Mouse (Mus musculus): ENCODE data around the gene Hist1h1c. TPM values are rescaled to one million over a fixed set of nuclear protein-coding genes. Genes with fewer than 3 reads are reported as not detected.
"Not testable (repeated sequence)": the region's sequence is repeated elsewhere in the genome, so short reads cannot be mapped to it uniquely, and the experiment has no call there.

Gene Hist1h1c
- total RNA-seq, 4 experiments from 2014 or later = 39.1 to 69.2 (median 53.5) TPM

DNA sequence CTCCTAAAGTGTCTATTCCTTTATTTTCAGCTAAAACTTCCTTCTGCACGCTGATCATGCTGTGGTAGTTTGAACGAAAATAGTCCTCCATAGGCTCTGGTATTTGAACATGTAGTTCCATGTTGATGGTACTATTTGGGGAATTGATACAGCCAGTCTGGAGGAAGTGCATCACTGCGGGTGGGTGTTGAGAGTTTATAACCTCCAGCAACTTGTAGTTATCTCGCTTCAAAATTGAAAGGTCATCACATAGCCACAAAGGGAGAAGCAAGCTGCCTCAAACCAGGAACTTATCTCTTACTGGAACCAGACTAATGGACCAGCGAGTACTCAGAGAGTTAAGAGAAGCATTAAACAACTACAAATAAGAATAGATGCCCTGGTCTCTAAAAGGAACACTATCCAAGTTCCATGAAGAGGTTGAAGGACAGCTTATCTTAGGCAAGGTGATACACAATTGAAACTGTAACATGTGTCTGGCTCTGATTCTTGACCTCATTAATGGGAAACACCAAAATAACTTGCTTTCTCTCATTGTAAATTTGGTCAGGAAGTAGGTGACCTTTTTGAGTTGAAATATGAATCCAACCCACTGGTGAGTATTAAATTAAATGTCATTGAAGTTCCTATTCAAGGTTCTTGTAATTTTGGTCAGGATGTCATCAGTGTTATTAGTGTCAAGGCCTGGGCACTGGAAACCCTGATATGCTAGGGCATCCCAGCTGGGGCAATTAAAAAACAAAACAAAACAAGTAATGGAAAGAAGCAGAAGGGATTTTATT, 22.2 kb upstream of the Hist1h1c start:
- DNase-seq (ENCODE audit: low spot score in 2 of 2) = no peak

DNA sequence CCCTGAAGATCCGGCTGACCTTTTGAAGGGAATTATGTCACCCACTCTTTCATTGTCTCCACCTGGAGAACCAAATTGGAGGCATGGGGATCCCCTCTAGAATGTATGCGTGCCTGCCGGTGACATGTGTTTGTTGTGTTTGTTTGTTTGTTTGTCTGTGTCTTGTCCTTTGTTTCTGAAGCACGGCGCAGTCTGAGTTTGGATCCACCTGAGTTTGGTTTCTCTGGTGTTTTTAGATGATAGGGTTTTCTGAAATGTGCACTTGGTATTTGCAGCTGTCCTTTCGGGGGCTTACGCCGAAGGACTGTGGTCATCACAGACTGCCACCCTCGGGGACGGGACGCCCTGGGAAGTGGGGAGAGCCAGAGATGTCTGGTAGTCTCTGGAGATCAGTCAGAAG, 21.4 kb upstream of the Hist1h1c start:
- no peak for DNase-seq (ENCODE audit: low spot score in 2 of 2)

GRCm38 (mm10) chr13:23717593-23718245, 20.9 kb upstream of the Hist1h1c start:
- not testable (repeated sequence) for DNase-seq (ENCODE audit: low spot score in 2 of 2)

- no peak for DNase-seq (ENCODE audit: low spot score in 2 of 2)
These were observed 14.4 kb upstream of the Hist1h1c start for GRCm38 (mm10) chr13:23724239-23724638.

DNA sequence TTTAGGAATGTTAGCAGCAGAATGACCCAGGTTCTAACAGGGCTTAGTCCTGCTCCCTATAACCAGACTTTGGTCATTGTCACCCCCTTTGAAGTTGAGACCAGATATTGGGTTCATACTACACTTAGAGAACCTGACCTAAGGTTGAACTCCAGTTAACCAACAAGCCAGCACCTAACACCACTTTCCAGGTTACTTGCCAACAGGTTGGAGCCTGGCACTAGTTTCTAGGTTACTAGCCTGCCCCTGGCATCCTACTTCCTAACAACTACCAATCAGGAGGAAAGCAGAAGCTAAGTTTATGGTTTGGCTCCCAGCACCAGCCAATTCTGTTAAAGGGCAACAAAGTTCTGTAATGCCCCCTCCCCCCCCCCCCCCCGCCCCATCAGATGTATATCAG, 13.4 kb upstream of the Hist1h1c start:
- no peak for DNase-seq (ENCODE audit: low spot score in 2 of 2)

DNA sequence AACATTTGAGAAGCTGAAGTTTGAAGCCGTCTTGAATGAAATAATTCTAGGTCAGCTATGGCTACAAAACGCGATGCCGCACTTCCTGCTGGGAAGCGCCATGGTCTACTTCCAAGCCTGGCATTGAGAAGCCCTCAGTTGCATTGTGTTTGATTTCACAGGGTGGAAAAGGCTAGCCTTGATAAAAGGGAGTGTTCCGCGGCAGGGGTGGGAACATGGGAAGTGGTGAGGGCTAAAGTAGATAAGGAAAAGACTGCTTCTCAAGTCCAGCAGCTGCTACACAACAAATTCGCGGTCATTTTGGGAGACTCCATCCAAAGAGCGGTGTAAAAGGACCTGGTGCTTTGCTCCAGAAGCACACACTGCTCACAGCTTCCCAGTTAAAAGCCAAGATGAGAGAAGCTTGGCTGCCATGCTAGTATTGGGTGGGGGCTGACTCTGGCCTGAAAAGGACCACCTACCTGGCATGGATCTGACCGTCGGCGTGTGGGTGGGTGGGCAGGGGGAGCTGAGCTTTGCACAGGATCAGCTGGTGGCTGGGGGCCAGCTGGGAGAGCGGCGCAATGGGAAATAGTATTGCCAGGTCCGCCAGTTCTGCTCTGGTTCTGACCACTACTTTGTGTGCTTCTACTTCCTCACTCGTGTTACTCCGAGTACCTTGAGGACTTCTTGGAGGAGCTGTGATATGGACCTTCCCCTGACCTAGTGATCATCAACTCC, 10.0 kb upstream of the Hist1h1c start:
- DNase-seq (ENCODE audit: low spot score in 2 of 2) = no peak

- DNase-seq (ENCODE audit: low spot score in 2 of 2) = peak in 1 of 2 experiments; percentile 4
These were observed 9.4 kb upstream of the Hist1h1c start for GRCm38 (mm10) chr13:23729192-23729525.

DNA sequence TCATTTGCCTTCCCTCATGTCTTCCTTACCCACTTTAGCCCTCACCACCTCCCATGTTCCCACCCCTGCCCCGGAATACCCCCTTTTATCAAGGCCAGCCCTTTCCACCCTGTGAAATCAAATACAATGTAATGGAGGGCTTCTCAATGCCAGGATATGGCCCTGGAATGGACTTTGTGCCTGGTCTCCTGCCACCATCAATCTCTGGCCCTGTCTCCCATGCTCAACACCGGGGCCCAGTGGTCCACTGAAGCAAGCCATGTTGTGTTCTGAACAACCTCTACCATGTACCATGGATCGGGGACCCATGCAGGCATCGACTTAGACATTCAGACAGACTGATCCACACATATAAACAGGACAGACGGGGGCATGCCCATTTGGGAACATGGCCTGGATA, 8.9 kb upstream of the Hist1h1c start:
- DNase-seq (ENCODE audit: low spot score in 2 of 2) = peak in 1 of 2 experiments; percentile 1

GRCm38 (mm10) chr13:23730479-23730878, 8.1 kb upstream of the Hist1h1c start:
- DNase-seq (ENCODE audit: low spot score in 2 of 2) = no peak

DNA sequence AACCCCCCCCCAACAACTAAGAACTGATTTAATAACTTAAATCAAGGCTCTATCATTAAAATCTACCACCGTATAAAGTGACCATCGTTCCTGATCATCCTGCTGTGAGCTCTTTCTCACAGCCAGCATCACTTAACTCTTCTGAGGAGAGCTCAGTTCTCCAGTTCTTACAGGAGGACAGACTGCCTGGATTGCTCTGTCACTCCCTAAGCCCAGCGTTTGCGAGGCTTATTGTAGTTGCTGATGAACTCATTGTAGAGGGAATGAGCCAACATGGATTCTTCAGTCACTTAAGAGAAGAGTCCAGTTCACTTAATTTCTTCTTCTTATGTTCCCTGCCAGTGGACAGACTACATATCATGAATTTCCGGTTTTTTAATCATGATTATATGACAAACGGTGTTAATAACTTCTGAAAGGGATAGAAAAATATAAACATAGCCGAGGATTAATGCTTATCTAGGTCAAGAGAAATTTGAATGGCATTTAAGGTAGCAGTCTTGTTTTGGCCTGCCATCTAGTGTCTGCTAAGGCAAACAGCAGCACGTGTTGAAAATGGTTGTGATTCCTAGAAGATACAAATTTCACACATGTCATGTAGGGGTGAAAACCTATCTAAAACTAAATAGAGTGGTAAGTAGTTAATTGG, 6.3 kb upstream of the Hist1h1c start:
- DNase-seq (ENCODE audit: low spot score in 2 of 2) = no peak

- DNase-seq (ENCODE audit: low spot score in 2 of 2) = no peak
These were observed 1.5 kb upstream of the Hist1h1c start for GRCm38 (mm10) chr13:23737091-23737490.

DNA sequence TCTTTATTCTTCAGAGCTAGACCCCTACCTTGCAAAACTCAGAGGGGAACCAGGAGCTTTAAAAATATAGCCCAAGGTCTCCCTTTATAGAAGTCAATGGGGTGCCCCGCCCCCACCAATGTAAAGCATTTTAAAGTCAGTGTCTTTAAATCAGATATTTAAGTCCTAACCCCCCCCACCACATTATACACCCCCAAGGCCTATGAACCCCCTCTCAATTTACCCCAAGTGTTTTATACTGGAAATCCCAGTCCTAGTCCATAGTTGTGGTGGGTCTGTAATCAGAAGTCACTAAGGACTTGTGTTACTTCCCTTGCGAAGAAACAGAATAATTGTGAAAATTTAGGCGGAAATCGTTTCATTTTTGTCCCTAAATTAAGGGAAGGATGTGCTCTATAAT, 567 bp upstream of the Hist1h1c start:
- DNase-seq (ENCODE audit: low spot score in 2 of 2) = no peak

DNA sequence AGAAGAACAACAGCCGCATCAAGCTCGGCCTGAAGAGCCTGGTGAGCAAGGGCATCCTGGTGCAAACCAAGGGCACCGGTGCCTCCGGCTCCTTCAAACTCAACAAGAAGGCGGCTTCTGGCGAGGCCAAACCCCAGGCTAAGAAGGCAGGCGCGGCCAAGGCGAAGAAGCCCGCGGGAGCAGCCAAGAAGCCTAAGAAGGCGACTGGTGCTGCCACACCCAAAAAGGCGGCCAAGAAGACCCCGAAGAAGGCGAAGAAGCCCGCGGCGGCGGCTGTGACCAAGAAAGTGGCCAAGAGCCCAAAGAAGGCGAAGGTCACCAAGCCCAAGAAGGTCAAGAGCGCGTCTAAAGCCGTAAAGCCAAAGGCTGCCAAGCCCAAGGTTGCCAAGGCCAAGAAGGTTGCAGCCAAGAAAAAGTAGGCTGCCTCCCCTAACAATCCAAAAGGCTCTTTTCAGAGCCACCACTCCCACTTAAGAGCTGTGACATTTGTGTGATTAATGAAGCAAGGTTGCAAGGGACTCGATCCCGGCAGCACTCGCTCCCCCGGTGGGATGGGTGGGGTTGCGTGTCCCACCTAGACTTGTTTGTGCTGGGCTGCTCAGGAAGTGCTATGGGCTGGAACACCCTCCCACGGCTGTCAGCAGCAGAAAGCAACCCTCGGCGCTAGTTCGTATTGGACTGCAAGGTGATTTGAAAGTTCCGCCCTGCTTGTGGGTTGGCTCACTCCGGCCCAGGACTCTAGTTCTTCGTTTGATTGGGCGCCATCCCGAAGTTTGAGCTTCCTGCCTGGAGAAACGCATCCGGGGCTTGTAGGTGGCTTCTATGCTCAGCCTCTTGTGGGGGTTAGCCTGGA, 687 bp downstream of the Hist1h1c start:
- DNase-seq (ENCODE audit: low spot score in 2 of 2) = peak; percentile 95 to 97

GRCm38 (mm10) chr13:23739922-23740252, 1.3 kb downstream of the Hist1h1c start:
- no peak for DNase-seq (ENCODE audit: low spot score in 2 of 2)

GRCm38 (mm10) chr13:23740256-23740840, 1.7 kb downstream of the Hist1h1c start:
- DNase-seq (ENCODE audit: low spot score in 2 of 2) = no peak

- no peak for DNase-seq (ENCODE audit: low spot score in 2 of 2)
These were observed 2.3 kb downstream of the Hist1h1c start for GRCm38 (mm10) chr13:23740910-23741309.

DNA sequence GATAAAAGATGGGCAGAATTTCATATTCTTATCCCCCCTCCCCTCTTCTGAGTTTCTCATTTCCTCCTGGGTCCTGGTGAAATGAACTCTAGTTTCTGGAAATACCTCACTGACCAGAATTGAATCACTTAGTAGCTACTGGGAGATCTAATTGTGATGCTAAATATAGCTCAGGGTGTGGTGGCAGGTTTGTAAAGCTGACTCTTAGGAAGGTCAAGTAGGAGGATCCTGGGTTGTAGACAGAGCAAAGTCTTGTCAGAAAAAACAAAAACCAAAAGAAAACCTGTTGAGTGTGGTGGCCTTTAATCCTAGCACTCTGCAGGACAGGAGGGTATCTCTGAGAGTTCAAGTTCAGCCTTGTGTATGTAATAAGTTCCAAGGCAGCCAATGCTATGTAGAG, 3.4 kb downstream of the Hist1h1c start:
- DNase-seq (ENCODE audit: low spot score in 2 of 2) = no peak

GRCm38 (mm10) chr13:23743215-23743614, 4.6 kb downstream of the Hist1h1c start:
- no peak for DNase-seq (ENCODE audit: low spot score in 2 of 2)

- no peak for DNase-seq (ENCODE audit: low spot score in 2 of 2)
These were observed 5.4 kb downstream of the Hist1h1c start for GRCm38 (mm10) chr13:23743963-23744362.

All from layer of hippocampus, adult 8-10 months (tissue).